Mouse (Mus musculus) midbrain, postnatal 0 days (tissue): ENCODE measurements around the gene Ptprd. TPM values are rescaled to one million over a fixed set of nuclear protein-coding genes. Genes with fewer than 3 reads are reported as not detected.

Experiments
- ATAC-seq: fragments of 200-750 bp; cut with Nextera tagmentation; 2 replicates; pipeline ENCODE4 v1.8.0; 2017; ENCODE audit warnings: moderate number of reproducible peaks, mild to moderate bottlenecking, moderate TSS enrichment, moderate library complexity; ENCODE audit not compliant: low FRiP score
- DNase-seq: peaks from one replicate; pipeline ENCODE4 v3.0.0-alpha.2; 2015; ENCODE audit warnings: low spot score
- H3K27ac ChIP-seq: fragments of 300-500 bp; sonication (generic); 2 replicates; pipeline ENCODE4 v1.5.1; 2014; ENCODE audit warnings: low read depth, mild to moderate bottlenecking, low read length, mixed read lengths
- H3K27me3 ChIP-seq: fragments of 300-500 bp; sonication (generic); 2 replicates; pipeline ENCODE4 v1.6.1; 2014; ENCODE audit warnings: low read length, control low read depth, mixed read lengths; ENCODE audit not compliant: insufficient read depth
- H3K36me3 ChIP-seq: fragments of 300-500 bp; sonication (generic); 2 replicates; pipeline ENCODE4 v1.6.1; 2014; ENCODE audit warnings: low read length, control low read depth, mixed read lengths; ENCODE audit not compliant: insufficient read depth
- H3K4me1 ChIP-seq: fragments of 300-500 bp; sonication (generic); 2 replicates; pipeline ENCODE4 v1.6.1; 2014; ENCODE audit warnings: mild to moderate bottlenecking, control low read depth, antibody characterized with exemption, low read length, mixed read lengths; ENCODE audit not compliant: insufficient read depth
- H3K4me2 ChIP-seq: fragments of 300-500 bp; sonication (generic); 2 replicates; pipeline ENCODE4 v1.6.1; 2014; ENCODE audit warnings: low read depth, mild to moderate bottlenecking, low read length, mixed read lengths; ENCODE audit not compliant: poor library complexity, severe bottlenecking
- H3K4me3 ChIP-seq: fragments of 300-500 bp; sonication (generic); 2 replicates; pipeline ENCODE4 v1.5.1; 2014; ENCODE audit warnings: low read depth, mild to moderate bottlenecking, low read length, moderate library complexity
- H3K9ac ChIP-seq: fragments of 300-500 bp; sonication (generic); replicated peaks from 2 replicates; pipeline ENCODE4 v1.6.1; 2014; ENCODE audit warnings: mild to moderate bottlenecking, low read length, moderate library complexity, mixed read lengths; ENCODE audit not compliant: poor library complexity, severe bottlenecking
- H3K9me3 ChIP-seq: fragments of 300-500 bp; sonication (generic); 2 replicates; pipeline ENCODE4 v1.6.1; 2016; ENCODE audit warnings: low read length, control low read depth
- CTCF ChIP-seq: IDR thresholded peaks from 2 replicates; pipeline ENCODE4 v1.5.1; 2016; ENCODE audit warnings: antibody characterized with exemption, mild to moderate bottlenecking
- WGBS: fragments of 180-500 bp; shearing (Covaris S2); extraction: QIAGEN DNeasy Blood & Tissue Kit; methylation state at CpG from one replicate; pipeline ENCODE4 v1.1.7; 2014; 5-methylcytosine and 5-hydroxymethylcytosine counted together
- polyA plus RNA-seq: library from polyadenylated mRNA; unstranded; fragments of >200 nt; fragmentation: Nextera tagmentation; extraction: Ambion mirVana; gene quantifications from 2 replicates; pipeline ENCODE4 v1.2.1, GENCODE M21; 2015
- total RNA-seq: library from RNA; depleted of rRNA; stranded (reverse); fragments of >200 nt; gene quantifications from 2 replicates; pipeline ENCODE4 v1.2.3, GENCODE M21; 2014

The Ptprd gene
- total and polyA plus RNA-seq, 2 experiments from 2014 or later: 66.1 to 102 TPM

DNA sequence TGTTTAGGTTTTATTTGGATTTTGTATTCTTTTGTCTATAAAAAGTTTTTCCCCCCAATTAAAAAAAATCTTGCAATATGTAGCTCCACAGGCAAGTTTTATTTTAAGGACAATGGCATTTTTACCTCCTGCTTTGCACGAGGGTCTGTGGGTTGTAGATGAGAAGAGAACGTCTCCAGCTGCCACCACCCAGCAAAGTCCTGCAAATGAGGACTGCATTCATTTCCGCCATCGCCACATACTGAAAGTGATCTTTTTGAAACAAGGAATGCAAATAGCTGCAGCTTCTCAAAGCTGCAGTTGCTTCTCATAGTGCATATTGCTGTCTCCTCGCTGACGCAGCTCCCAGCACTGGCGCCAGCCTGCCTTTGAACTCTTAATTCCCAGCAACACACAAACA, 1603.5 kb downstream of the Ptprd start:
- no peaks in the 10 kb centered on the region for H3K4me1 ChIP-seq
- no peak overlapping the region for H3K4me3 ChIP-seq
- H3K36me3 ChIP-seq: no peaks in the 10 kb centered on the region
- WGBS: 47% methylated on average over 7 of the region's 7 CpGs
- no peak overlapping the region for H3K4me2 ChIP-seq
- H3K9me3 ChIP-seq: no peaks in the 10 kb centered on the region
- DNase-seq (no peak), ATAC-seq (no peak)
- no peak overlapping the region for H3K27ac ChIP-seq
- H3K27me3 ChIP-seq: no peaks in the 10 kb centered on the region
- no peak overlapping the region for H3K9ac ChIP-seq
- TF ChIP-seq CTCF: no peak

DNA sequence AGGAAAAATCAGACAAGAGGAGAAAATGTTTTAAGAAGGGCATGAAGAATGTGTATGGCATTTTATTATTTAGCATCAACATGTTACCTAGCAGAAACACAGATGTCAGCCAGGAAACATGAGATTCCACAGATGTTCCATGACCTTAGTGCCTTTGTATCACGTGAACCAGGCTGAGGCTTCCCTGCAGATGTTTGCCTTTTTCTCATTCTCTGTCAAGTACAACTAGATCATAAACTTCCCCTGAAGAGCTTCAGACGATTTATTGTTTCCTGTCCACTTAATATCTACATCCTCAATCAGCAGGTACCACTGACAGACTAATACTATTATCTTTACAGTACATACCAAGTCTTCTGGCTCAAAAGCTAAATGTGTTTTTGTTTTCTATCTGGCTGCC, 1605.0 kb downstream of the Ptprd start:
- Histone ChIP-seq H3K9me3 (no peaks in the 10 kb centered on the region), H3K9ac (no peak overlapping the region), H3K4me1 (no peaks in the 10 kb centered on the region), H3K27ac (no peak overlapping the region), H3K4me2 (no peak overlapping the region), H3K4me3 (no peak overlapping the region), H3K27me3 (no peaks in the 10 kb centered on the region), H3K36me3 (no peaks in the 10 kb centered on the region)
- no peak for TF ChIP-seq CTCF
- ATAC-seq (no peak), DNase-seq (no peak)
- WGBS: 68% methylated on average over 2 of the region's 2 CpGs

DNA sequence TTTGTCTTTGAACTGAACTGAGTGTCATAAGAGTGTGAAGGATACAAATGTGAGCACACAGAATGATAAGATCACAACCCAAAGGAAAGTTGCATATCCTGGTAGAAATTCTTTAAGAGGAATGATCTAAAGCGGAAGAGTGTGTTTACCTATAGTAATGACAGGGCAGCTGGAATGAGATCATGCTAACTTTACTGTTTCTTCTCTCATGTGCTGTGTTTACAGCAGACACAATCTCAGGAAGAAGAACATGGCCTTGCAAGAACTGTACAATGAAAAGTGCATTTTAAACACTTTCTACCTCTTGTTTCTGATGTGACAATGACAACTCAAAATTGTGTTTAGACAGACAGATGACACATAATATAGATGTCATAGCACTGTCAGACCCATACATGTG, 1621.0 kb downstream of the Ptprd start:
- H3K4me3 ChIP-seq: no peak overlapping the region
- no peak overlapping the region for H3K9ac ChIP-seq
- H3K27me3 ChIP-seq: no peaks in the 10 kb centered on the region
- H3K36me3 ChIP-seq: no peaks in the 10 kb centered on the region
- H3K4me1 ChIP-seq: no peaks in the 10 kb centered on the region
- no peak overlapping the region for H3K4me2 ChIP-seq
- H3K9me3 ChIP-seq: no peaks in the 10 kb centered on the region
- H3K27ac ChIP-seq: no peak overlapping the region
- DNase-seq: no peak
- WGBS: 96% methylated on average over 1 of the region's 1 CpGs
- ATAC-seq: no peak
- no peak for TF ChIP-seq CTCF

DNA sequence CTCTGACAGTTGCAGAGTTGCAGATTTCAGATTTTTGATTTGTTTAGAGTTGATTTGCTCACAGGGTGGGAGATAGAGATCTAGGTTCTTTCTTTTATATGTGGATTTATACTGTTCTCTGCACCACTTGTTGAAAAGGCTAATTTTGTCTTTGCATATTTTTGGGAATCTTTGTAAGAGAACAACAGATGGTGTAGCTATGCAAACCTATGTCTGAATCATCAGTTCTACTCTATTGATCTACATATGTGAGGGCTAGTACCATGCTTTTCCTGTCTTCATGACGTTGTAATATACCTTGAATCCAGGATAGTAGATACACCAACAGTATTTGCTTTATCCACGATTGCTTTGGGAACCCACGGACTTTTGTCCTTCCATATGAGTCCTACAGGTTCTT, 1628.7 kb downstream of the Ptprd start:
- 84% methylated on average over 3 of the region's 3 CpGs for WGBS
- Histone ChIP-seq H3K27ac (no peak overlapping the region), H3K36me3 (no peaks in the 10 kb centered on the region), H3K4me1 (no peaks in the 10 kb centered on the region), H3K4me2 (no peak overlapping the region), H3K9ac (no peak overlapping the region), H3K9me3 (no peaks in the 10 kb centered on the region), H3K4me3 (no peak overlapping the region), H3K27me3 (no peaks in the 10 kb centered on the region)
- no peak for TF ChIP-seq CTCF
- no peak for ATAC-seq
- DNase-seq: no peak

DNA sequence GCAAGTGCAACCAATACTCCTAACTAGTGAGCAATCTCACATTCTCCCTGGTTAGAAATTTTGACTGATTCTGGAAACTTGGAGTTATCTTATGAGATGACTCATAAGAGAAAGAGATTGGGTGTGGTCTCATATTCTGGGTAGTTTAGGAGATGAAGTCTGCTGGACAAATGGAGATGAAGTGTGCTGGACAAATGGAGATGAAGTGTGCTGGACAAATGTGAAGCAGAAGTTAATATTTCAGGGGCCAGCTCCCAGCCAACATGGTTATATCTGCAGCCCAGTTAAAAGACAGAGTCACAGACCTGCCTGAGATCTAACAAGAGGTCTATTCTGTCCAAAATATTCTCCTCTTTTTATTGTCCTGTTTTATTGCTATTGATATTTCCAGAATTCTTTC, 1645.8 kb downstream of the Ptprd start:
- no peaks in the 10 kb centered on the region for H3K27me3 ChIP-seq
- no peak overlapping the region for H3K4me3 ChIP-seq
- no peak for ATAC-seq
- DNase-seq: no peak
- no peak overlapping the region for H3K4me2 ChIP-seq
- H3K9me3 ChIP-seq: no peaks in the 10 kb centered on the region
- no peak overlapping the region for H3K9ac ChIP-seq
- no peak for TF ChIP-seq CTCF
- no peaks in the 10 kb centered on the region for H3K4me1 ChIP-seq
- H3K36me3 ChIP-seq: no peaks in the 10 kb centered on the region
- H3K27ac ChIP-seq: no peak overlapping the region

DNA sequence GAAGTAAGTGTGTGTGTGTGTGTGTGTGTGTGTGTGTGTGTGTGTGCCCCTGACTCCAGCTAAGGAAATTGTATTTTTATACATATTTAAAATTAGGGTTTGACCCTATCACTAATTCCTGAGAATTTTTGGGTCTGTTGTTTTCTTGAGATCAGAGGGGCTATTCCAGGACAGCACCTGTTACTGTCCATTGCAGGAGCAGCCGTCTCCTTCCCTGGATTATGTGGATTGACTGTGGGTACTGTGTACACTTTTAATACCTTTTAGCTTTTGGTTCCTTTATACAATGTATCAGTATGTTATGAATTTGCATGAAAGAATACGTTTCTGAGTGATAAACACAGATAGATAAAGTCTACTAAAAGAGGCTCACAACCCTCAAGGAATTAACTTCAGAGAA, 1670.0 kb downstream of the Ptprd start:
- 68% methylated on average over 2 of the region's 2 CpGs for WGBS
- no peak for TF ChIP-seq CTCF
- H3K4me2 ChIP-seq: no peak overlapping the region
- H3K27me3 ChIP-seq: no peaks in the 10 kb centered on the region
- H3K27ac ChIP-seq: no peak overlapping the region
- H3K9me3 ChIP-seq: no peaks in the 10 kb centered on the region
- no peak for DNase-seq
- H3K36me3 ChIP-seq: no peaks in the 10 kb centered on the region
- no peaks in the 10 kb centered on the region for H3K4me1 ChIP-seq
- no peak for ATAC-seq
- no peak overlapping the region for H3K4me3 ChIP-seq
- H3K9ac ChIP-seq: no peak overlapping the region

DNA sequence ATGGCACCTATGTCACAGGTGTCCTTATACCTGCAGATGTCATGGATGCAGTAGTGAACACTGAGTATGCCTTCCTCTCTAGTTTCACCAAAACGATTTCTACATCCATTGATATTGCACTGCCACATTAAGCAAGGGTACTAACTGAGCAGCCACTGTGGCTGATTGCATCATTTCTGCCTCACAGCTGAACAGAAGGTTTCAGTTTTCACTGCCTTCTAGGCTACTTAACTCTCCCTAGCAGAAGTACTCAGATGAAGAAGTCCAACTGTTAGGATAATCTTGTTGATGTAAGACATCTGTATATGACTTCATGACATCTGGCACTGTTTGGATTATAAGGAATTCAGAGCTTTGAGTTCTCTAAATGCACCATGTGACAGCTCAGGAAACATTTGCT, 1678.8 kb downstream of the Ptprd start:
- TF ChIP-seq CTCF: no peak
- Histone ChIP-seq H3K4me1 (no peaks in the 10 kb centered on the region), H3K9ac (no peak overlapping the region), H3K27me3 (no peaks in the 10 kb centered on the region), H3K27ac (no peak overlapping the region), H3K36me3 (no peaks in the 10 kb centered on the region), H3K4me3 (no peak overlapping the region), H3K9me3 (no peaks in the 10 kb centered on the region), H3K4me2 (no peak overlapping the region)
- WGBS: 74% methylated on average over 1 of the region's 1 CpGs
- DNase-seq: no peak
- no peak for ATAC-seq
